Mouse (Mus musculus) B cell, adult 62 days (primary cell): ENCODE data around the gene Tmem165. TPM values are rescaled to one million over a fixed set of nuclear protein-coding genes. Genes with fewer than 3 reads are reported as not detected.

Experiments used
- total RNA-seq: library from RNA; stranded (reverse); gene quantifications from 4 replicates; pipeline ENCODE4 v1.2.4, GENCODE M21; 2023

The Tmem165 gene
- 25.5 to 36.2 TPM (median 30.8 TPM) in 4 replicates for total RNA-seq

DNA sequence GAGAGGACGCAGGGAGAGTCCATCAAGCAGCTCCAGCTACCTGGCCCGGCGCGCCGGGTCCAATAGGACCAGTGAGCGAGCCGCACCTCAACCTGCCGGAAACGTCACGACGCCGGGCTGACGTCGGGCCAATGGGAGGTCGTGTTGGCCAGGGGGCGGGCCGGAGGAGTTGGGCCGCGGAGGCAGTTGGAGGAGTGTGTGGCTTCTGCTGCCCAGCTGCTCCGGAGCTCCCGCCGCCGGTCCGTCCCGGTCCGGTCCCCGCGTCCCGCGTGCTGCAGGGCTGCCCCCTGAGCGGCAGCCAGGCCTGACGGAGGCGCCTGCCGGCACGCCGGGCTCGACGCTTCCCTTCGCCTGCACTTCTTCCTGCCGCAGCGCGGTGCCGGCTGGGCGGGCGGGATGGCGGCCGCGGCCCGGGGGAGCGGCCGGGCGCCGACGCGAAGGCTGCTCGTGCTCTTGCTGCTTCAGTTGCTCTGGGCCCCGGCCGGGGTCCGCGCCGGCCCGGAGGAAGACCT lies at the start of gene Tmem165:
TSS of gene Tmem165 (plus strand) at position 131 of the 512 bp plus-strand sequence.

DNA sequence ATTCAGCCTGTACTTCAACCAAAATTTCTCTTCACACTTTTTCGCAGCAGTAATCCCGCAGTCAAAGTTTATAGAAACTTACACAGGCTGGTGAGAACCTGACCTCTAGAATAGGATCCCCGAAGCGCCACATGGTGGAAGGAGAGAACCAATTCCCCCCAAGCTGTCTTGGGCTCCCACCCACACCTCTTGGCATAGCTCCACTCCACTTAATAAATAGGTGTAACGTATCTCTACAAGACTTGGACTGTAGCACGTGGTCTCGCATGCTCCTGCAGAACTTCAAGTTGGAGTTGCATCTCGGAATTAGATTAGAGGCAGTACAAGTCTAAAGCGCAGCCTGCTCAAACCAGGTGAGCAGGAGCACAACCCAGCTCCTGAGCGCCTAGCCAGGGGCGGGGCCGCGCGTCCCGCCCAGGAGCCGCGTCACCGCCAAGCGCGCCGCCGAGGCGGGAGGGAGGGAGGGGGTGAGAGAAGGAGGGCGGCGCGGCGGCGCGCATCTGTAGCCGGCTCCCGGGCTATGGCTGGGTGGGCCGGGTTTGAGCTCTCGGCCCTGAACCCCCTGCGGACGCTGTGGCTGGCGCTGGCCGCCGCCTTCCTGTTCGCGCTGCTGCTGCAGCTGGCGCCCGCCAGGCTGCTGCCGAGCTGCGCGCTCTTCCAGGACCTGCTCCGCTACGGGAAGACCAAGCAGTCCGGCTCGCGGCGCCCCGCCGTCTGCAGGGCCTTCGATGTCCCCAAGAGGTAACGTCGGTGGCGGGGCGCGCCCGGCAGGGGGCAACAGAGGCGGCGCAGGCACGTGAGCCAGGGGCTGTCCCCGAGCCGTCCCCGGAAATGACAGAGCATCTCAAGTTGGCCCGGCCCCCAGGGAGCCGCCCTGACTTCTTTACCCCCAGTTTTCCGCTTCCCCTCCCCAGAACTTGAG lies 43.6 kb upstream of the Tmem165 start, which contains the start of gene Srd5a3:
TSS of gene Srd5a3 (plus strand) at position 464 of the 922 bp plus-strand sequence.

Other genes starting within 250 kb of the Tmem165 start
- gene Kdr, start 205.4 kb upstream of the Tmem165 start, total RNA-seq = not detected in 4 replicates
- 35.3 to 41.4 TPM (median 39.8 TPM) in 4 replicates for gene Srd5a3, start 43.6 kb upstream of the Tmem165 start, total RNA-seq
- 26.1 to 28.7 TPM (median 26.4 TPM) in 4 replicates for gene Clock, start 120.9 kb downstream of the Tmem165 start, total RNA-seq
- gene Pdcl2, start 147.3 kb downstream of the Tmem165 start, total RNA-seq = not detected in 4 replicates
- gene Nmu, start 179.9 kb downstream of the Tmem165 start, total RNA-seq = not detected in 4 replicates